9 mouse cellular contexts compared by ENCODE assay signal in the genomic region with DNA sequence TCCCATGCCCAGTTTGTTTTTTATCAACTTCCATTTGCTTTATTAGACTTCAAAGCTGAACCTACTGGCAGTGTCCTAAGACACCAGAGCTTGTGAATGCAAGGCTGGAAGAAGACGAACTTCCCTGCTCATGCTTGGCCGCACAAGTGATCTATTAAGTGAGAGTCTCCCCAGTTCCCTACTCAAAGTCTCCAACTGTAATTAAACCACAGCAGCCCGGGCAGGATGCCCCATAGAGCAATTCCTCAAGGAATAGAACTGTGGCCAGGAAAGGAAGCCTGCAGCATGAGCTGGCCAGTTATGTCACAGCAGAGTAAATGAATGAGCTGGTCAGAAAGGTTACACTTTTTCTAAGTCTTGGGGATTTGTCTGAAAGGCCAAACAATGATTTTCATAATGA.
A peak's percentile ranks its signal among the peaks of the same experiment; 100 is the strongest.
DNase-seq lines count a peak whose midpoint lies in the region; ATAC-seq lines count a peak whose summit lies in the region.
"Had no signal": no experiment of that assay in that cellular context is flagged by ENCODE, and none has a peak within 500 bp of the region (broad histone marks: within the 10 kb centered on the region; RNA-seq: fewer than 3 reads in every experiment).

No protein-coding gene starts in this region.

- H3K27me3 ChIP-seq in hindbrain, embryonic 11.5 days (ENCODE audit: control insufficient read depth, insufficient read depth, low read length), result no peaks in the 10 kb centered on the region

- intact Hi-C loops in left cerebral cortex, postnatal 4 days (cut with DNase I), result loop anchor here (5.0 kb wide), 1 partner anchor 93 kb away; no protein-coding TSS in a partner anchor
- intact Hi-C loops in left cerebral cortex, postnatal 14 days (cut with DNase I), result loop anchor here (2.0 to 5.0 kb wide), 2 partner anchors 97 to 567 kb away; no protein-coding TSS in a partner anchor
- intact Hi-C loops in gastrocnemius, postnatal 14 days (cut with DNase I; ENCODE audit: low total_unique reads), result no loop called here

- H3K9ac ChIP-seq in hindbrain, embryonic 11.5 days (ENCODE audit: low read depth, low read length), result no peak overlapping the region

- H3K36me3 ChIP-seq in hindbrain, embryonic 11.5 days (ENCODE audit: control insufficient read depth, insufficient read depth, low read length), result no peaks in the 10 kb centered on the region

- ATAC-seq in hindbrain, embryonic 11.5 days (ENCODE audit: low FRiP score), result no peak
- ATAC-seq: inflammation-experienced regulatory T-cells, adult 6 months had no signal

- no peaks in the 10 kb centered on the region for H3K9me3 ChIP-seq in hindbrain, embryonic 11.5 days (ENCODE audit: control insufficient read depth, low read length)

- H3K4me2 ChIP-seq in hindbrain, embryonic 11.5 days (replicated peaks; ENCODE audit: low read depth, low read length), result no peak overlapping the region

- no peaks in the 10 kb centered on the region for H3K4me1 ChIP-seq in hindbrain, embryonic 11.5 days (replicated peaks; ENCODE audit: control insufficient read depth, insufficient read depth, low read length)

- H3K4me3 ChIP-seq in hindbrain, embryonic 11.5 days (ENCODE audit: low read depth, low read length), result no peak overlapping the region

- WGBS in hindbrain, embryonic 11.5 days, result 45% methylated on average over 3 of the region's 3 CpGs

- H3K27ac ChIP-seq in hindbrain, embryonic 11.5 days (ENCODE audit: low read depth, low read length), result no peak overlapping the region

- peak; percentile 43 for DNase-seq in left cerebral cortex, postnatal 4 days
- no peak for DNase-seq in left cerebral cortex, postnatal 14 days (ENCODE audit: low spot score in 2 of 2)
- peak; percentile 92 for DNase-seq in adipocyte (ENCODE audit: low spot score)
- DNase-seq in gastrocnemius, postnatal 14 days, result peak; percentile 63
- DNase-seq in kidney, postnatal 14 days, result peak; percentile 68
- no peak for DNase-seq in thymus, postnatal 4 days
- no peak for DNase-seq in retina, embryonic 14.5 days (ENCODE audit: low spot score)
- DNase-seq in hindbrain, embryonic 11.5 days (ENCODE audit: low spot score), result no peak

Comparison
In these comparisons a context has a peak if more than half of its experiments do, and no peak if none do; other contexts are left out.
1. DNase-seq: peak in left cerebral cortex, postnatal 4 days (single experiment), adipocyte (single experiment), gastrocnemius, postnatal 14 days (single experiment) and kidney, postnatal 14 days (single experiment); none in left cerebral cortex, postnatal 14 days (0 of 2), thymus, postnatal 4 days (single experiment), retina, embryonic 14.5 days (single experiment) and hindbrain, embryonic 11.5 days (single experiment).